8 mouse cellular contexts compared by ENCODE assay signal in genomic region chr17:34309683-34310385, GRCm38 (mm10). TPM values are rescaled to one million over a fixed set of nuclear protein-coding genes. Genes with fewer than 3 reads are reported as not detected.
DNase-seq lines count a peak whose midpoint lies in the region; ATAC-seq and TF ChIP-seq lines count a peak whose summit lies in the region.

No protein-coding gene starts in this region.

- peak overlapping the region; percentile 74 for H3K9ac ChIP-seq in hindbrain, embryonic 16.5 days (ENCODE audit: low read depth, low read length)

- H3K4me1 ChIP-seq in hindbrain, embryonic 16.5 days (ENCODE audit: control insufficient read depth, insufficient read depth, low read depth, low read length): 0 out of 2 replicates have a peak, but pooled peaks cover 2% of the 10 kb centered on the region

- H3K4me2 ChIP-seq in hindbrain, embryonic 16.5 days (ENCODE audit: low read length): peak overlapping the region; percentile 67

- no peaks in the 10 kb centered on the region for H3K27me3 ChIP-seq in hindbrain, embryonic 16.5 days (replicated peaks; ENCODE audit: control insufficient read depth, insufficient read depth, low read length)

- H3K36me3 ChIP-seq in hindbrain, embryonic 16.5 days (ENCODE audit: control insufficient read depth, insufficient read depth, low read length): no peaks in the 10 kb centered on the region

- intact Hi-C loops in gastrocnemius, adult 2 months (cut with DNase I): loop anchor here (10.0 kb wide), 1 partner anchor 135 kb away; no protein-coding TSS in a partner anchor
- intact Hi-C loops in left cerebral cortex, adult 2 months (cut with DNase I): loop anchor here (5.0 kb wide), 1 partner anchor 48 kb away; no protein-coding TSS in a partner anchor

- ATAC-seq in hindbrain, embryonic 16.5 days: peak; percentile 90

- H3K9me3 ChIP-seq in hindbrain, embryonic 16.5 days (ENCODE audit: control insufficient read depth, low read length): no peaks in the 10 kb centered on the region

- H3K4me3 ChIP-seq in gastrocnemius, adult 2 months: peak overlapping the region; percentile 75
- peak overlapping the region; percentile 55 for H3K4me3 ChIP-seq in hindbrain, embryonic 16.5 days (ENCODE audit: low read length)
- peak overlapping the region; percentile 47 for H3K4me3 ChIP-seq in left cerebral cortex, adult 2 months

- WGBS in hindbrain, embryonic 16.5 days: 21% methylated on average over 38 of the region's 38 CpGs

- peak; percentile 59 to 65 for DNase-seq in adrenal gland, adult 18-20 months (ENCODE audit: low spot score in 2 of 2)
- DNase-seq in cerebellum, postnatal 36 days: peak; percentile 51 to 72
- peak; percentile 80 for DNase-seq in gastrocnemius, adult 2 months
- DNase-seq in left cerebral cortex, adult 2 months (ENCODE audit: extremely low spot score in 1 of 2, low spot score in 2 of 2): peak; percentile 71 to 75
- peak; percentile 79 for DNase-seq in lung, postnatal 36 days
- DNase-seq in retina, postnatal 7 days (ENCODE audit: low read depth, low spot score): peak; percentile 37
- peak; percentile 63 to 66 for DNase-seq in urinary bladder, postnatal 4 days (ENCODE audit: low spot score in 2 of 2)

- peak overlapping the region; percentile 68 for H3K27ac ChIP-seq in gastrocnemius, adult 2 months
- H3K27ac ChIP-seq in hindbrain, embryonic 16.5 days (ENCODE audit: low read depth, low read length): peak overlapping the region; percentile 70
- peak overlapping the region; percentile 65 for H3K27ac ChIP-seq in left cerebral cortex, adult 2 months

- TF ChIP-seq CTCF in gastrocnemius, adult 2 months (IDR thresholded peaks at IDR 0.05): no peak
- TF ChIP-seq CTCF in left cerebral cortex, adult 2 months (IDR thresholded peaks at IDR 0.05): no peak

RNA-seq across cellular contexts. Expression of gene H2-Eb1, which starts 4.2 kb away (rescaled TPM):
- 100 to 1,000 TPM; 134 to 220 TPM for total RNA-seq in adrenal gland, adult 18-20 months (2021)
- 1 to 10 TPM; 3.4 to 4.9 TPM for total RNA-seq in gastrocnemius, adult 2 months (2021)
- polyA plus RNA-seq in hindbrain, embryonic 16.5 days (2015; fragmentation: Nextera tagmentation; extraction: Ambion mirVana): 3.5 and 4.3 TPM in 2 replicates
- 1 to 10 TPM; 1.1 to 2.1 TPM for total RNA-seq in left cerebral cortex, adult 2 months (2021)

RNA-seq across cellular contexts. Expression of gene H2-Eb2, which starts 15.6 kb away (rescaled TPM):
- total RNA-seq in adrenal gland, adult 18-20 months (2021): not detected
- total RNA-seq in gastrocnemius, adult 2 months (2021): not detected
- 0.25 and 0.31 TPM in 2 replicates for polyA plus RNA-seq in hindbrain, embryonic 16.5 days (2015; fragmentation: Nextera tagmentation; extraction: Ambion mirVana)
- total RNA-seq in left cerebral cortex, adult 2 months (2021): not detected

RNA-seq across cellular contexts. Expression of gene H2-Aa, which starts 22.2 kb away (rescaled TPM):
- 100 to 1,000 TPM; 119 to 219 TPM for total RNA-seq in adrenal gland, adult 18-20 months (2021)
- total RNA-seq in gastrocnemius, adult 2 months (2021): 1 to 10 TPM; 5.3 to 6.0 TPM
- 0.59 and 0.80 TPM in 2 replicates for polyA plus RNA-seq in hindbrain, embryonic 16.5 days (2015; fragmentation: Nextera tagmentation; extraction: Ambion mirVana)
- 1 to 10 TPM; 1.0 to 3.1 TPM for total RNA-seq in left cerebral cortex, adult 2 months (2021)

RNA-seq across cellular contexts. Expression of gene Btnl2, which starts 44.8 kb away (rescaled TPM):
- total RNA-seq in adrenal gland, adult 18-20 months (2021): under 1 TPM; 0.27 to 0.38 TPM
- total RNA-seq in gastrocnemius, adult 2 months (2021): under 1 TPM; 0.18 to 0.20 TPM
- polyA plus RNA-seq in hindbrain, embryonic 16.5 days (2015; fragmentation: Nextera tagmentation; extraction: Ambion mirVana): not detected in 2 replicates
- total RNA-seq in left cerebral cortex, adult 2 months (2021): under 1 TPM; 0.65 to 0.68 TPM

RNA-seq across cellular contexts. Expression of gene H2-Ab1, which starts 52.3 kb away (rescaled TPM):
- total RNA-seq in adrenal gland, adult 18-20 months (2021): 100 to 1,000 TPM in 1 of 2 experiments, 10 to 100 TPM in 1; 90.9 to 173 TPM
- total RNA-seq in gastrocnemius, adult 2 months (2021): 1 to 10 TPM; 3.1 to 4.7 TPM
- polyA plus RNA-seq in hindbrain, embryonic 16.5 days (2015; fragmentation: Nextera tagmentation; extraction: Ambion mirVana): 1.7 and 2.3 TPM in 2 replicates
- total RNA-seq in left cerebral cortex, adult 2 months (2021): 1 to 10 TPM; 1.3 to 3.1 TPM

Comparison
In these comparisons a context has a peak if more than half of its experiments do, and no peak if none do; other contexts are left out.
1. Peak in every context shown above with its lines: DNase-seq, ATAC-seq, H3K4me3 ChIP-seq and H3K27ac ChIP-seq.
2. RNA of gene H2-Eb1, which starts 4.2 kb away (total RNA-seq): 134 to 220 TPM in adrenal gland, adult 18-20 months; 3.4 to 4.9 TPM in gastrocnemius, adult 2 months and 1.1 to 2.1 TPM in left cerebral cortex, adult 2 months; every median in the first group is over 10 times any median in the second.
3. RNA of gene H2-Aa, which starts 22.2 kb away (total RNA-seq): 119 to 219 TPM in adrenal gland, adult 18-20 months; 5.3 to 6.0 TPM in gastrocnemius, adult 2 months and 1.0 to 3.1 TPM in left cerebral cortex, adult 2 months; every median in the first group is over 10 times any median in the second.